Mouse (Mus musculus): ENCODE data around the gene Adipoq. TPM values are rescaled to one million over a fixed set of nuclear protein-coding genes. Genes with fewer than 3 reads are reported as not detected.

Adipoq gene
- total and polyA plus RNA-seq, 3 experiments, result not detected

DNA sequence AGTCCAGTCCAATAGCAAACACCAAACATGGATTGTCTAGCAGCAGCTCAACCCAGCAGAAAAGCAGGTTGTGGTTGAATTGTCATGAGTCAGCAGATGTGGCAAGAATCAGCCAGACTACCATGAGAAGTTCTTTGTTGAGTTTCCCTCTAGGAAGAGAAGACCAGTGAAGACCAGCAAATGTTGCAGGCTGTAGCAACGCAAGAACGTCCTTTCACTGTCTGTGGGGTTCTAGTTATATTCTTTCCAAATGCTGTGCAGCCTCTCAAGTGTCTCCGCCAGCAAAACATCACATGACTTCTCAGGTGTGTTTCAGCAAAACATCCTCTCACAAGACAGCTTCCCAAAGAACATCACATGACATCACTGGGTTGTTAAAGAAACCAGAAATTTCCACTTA, 24.5 kb downstream of the Adipoq start:
- Histone ChIP-seq H3K36me3 (ENCODE audit: control insufficient read depth in 1 of 2, insufficient read depth in 2 of 2, low read length in 2 of 2) (peaks cover 0 to 11% of the 10 kb centered on the region in 2 experiments; a peak in 2 of 4 replicates), H3K4me1 (ENCODE audit: control insufficient read depth in 1 of 2, insufficient read depth in 2 of 2, low read length in 2 of 2) (peaks cover 1 to 16% of the 10 kb centered on the region in 2 experiments; a peak in 3 of 4 replicates), H3K27ac (ENCODE audit: control insufficient read depth, low read depth, low read length) (no peak overlapping the region), H3K27me3 (ENCODE audit: control insufficient read depth in 1 of 2, insufficient read depth in 2 of 2, low read length in 2 of 2) (no peaks in the 10 kb centered on the region), H3K9me3 (replicated peaks; ENCODE audit: insufficient read depth, low read length) (no peaks in the 10 kb centered on the region), H3K79me2 (ENCODE audit: control insufficient read depth, insufficient read depth, low read length, poor library complexity) (no peaks in the 10 kb centered on the region), H3K9ac (ENCODE audit: control insufficient read depth, low read depth, low read length, poor library complexity, severe bottlenecking) (no peak overlapping the region), H3K4me3 (ENCODE audit: control insufficient read depth in 1 of 2, insufficient read depth in 1 of 2, low read depth in 2 of 2, low read length in 2 of 2) (no peak overlapping the region)
- DNase-seq (ENCODE audit: low read depth, low spot score), result no peak
- TF ChIP-seq SMC3 (IDR thresholded peaks at IDR 0.05; ENCODE audit: low read depth, low read length) (no peak), EP300 (IDR thresholded peaks at IDR 0.05; ENCODE audit: low read depth in 1 of 2, low read length in 2 of 2) (no peak), ZC3H11A (IDR thresholded peaks at IDR 0.05; ENCODE audit: low read depth, low read length) (no peak), ZKSCAN1 (IDR thresholded peaks at IDR 0.05; ENCODE audit: low read depth, low read length) (no peak), BHLHE40 (IDR thresholded peaks at IDR 0.05; ENCODE audit: borderline replicate concordance, low read depth, low read length) (no peak), ZNF384 (IDR thresholded peaks at IDR 0.05; ENCODE audit: low read depth, low read length) (no peak), CHD1 (IDR thresholded peaks at IDR 0.05; ENCODE audit: low read depth, low read length) (no peak), UBTF (IDR thresholded peaks at IDR 0.05; ENCODE audit: borderline replicate concordance, insufficient read depth, low read depth, low read length) (no peak), MAZ (IDR thresholded peaks at IDR 0.05; ENCODE audit: low read depth, low read length) (no peak)

DNA sequence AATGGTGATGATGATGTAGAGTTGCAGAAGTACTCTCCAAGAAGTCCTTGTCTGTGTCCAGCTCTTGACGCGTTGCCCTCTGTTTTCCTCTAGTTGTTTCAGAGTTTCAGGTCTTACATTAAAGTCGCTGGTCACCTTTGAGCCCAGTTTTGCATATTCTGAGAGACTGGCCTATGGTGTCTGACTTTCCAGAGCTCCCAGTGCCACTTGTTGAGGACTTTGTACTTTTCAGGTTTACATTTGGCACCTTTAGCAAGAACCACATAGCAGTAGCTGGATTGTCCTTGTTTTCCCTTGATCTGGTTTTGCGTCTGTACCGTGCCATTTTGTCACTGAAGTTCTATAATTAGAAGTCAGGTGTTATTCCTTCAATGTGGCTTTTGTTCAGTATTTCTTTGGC, 27.6 kb downstream of the Adipoq start:
- Histone ChIP-seq H3K4me1 (ENCODE audit: control insufficient read depth in 1 of 2, insufficient read depth in 2 of 2, low read length in 2 of 2) (peaks cover 1 to 21% of the 10 kb centered on the region in 2 experiments; a peak in 3 of 4 replicates), H3K79me2 (ENCODE audit: control insufficient read depth, insufficient read depth, low read length, poor library complexity) (no peaks in the 10 kb centered on the region), H3K27ac (ENCODE audit: control insufficient read depth, low read depth, low read length) (no peak overlapping the region), H3K27me3 (ENCODE audit: control insufficient read depth in 1 of 2, insufficient read depth in 2 of 2, low read length in 2 of 2) (no peaks in the 10 kb centered on the region), H3K9ac (ENCODE audit: control insufficient read depth, low read depth, low read length, poor library complexity, severe bottlenecking) (no peak overlapping the region), H3K36me3 (ENCODE audit: control insufficient read depth in 1 of 2, insufficient read depth in 2 of 2, low read length in 2 of 2) (peaks cover 0 to 15% of the 10 kb centered on the region in 2 experiments; a peak in 2 of 4 replicates), H3K4me3 (ENCODE audit: control insufficient read depth in 1 of 2, insufficient read depth in 1 of 2, low read depth in 2 of 2, low read length in 2 of 2) (no peak overlapping the region), H3K9me3 (replicated peaks; ENCODE audit: insufficient read depth, low read length) (no peaks in the 10 kb centered on the region)
- TF ChIP-seq TCF12 (IDR thresholded peaks at IDR 0.05; ENCODE audit: low read depth, low read length) (no peak), POLR2A (IDR thresholded peaks at IDR 0.05; ENCODE audit: control insufficient read depth in 1 of 2, insufficient read depth in 1 of 2, low read depth in 1 of 2, low read length in 2 of 2, poor library complexity in 1 of 2) (no peak), EP300 (IDR thresholded peaks at IDR 0.05; ENCODE audit: low read depth in 1 of 2, low read length in 2 of 2) (no peak), MYC (IDR thresholded peaks at IDR 0.05; ENCODE audit: low read depth, low read length) (no peak), SMC3 (IDR thresholded peaks at IDR 0.05; ENCODE audit: low read depth, low read length) (no peak), ZNF384 (IDR thresholded peaks at IDR 0.05; ENCODE audit: low read depth, low read length) (no peak), BHLHE40 (IDR thresholded peaks at IDR 0.05; ENCODE audit: borderline replicate concordance, low read depth, low read length) (no peak), USF1 (IDR thresholded peaks at IDR 0.05; ENCODE audit: low read depth, low read length) (no peak), GATA1 (IDR thresholded peaks at IDR 0.05; ENCODE audit: low read depth, low read length) (no peak), TBP (IDR thresholded peaks at IDR 0.05; ENCODE audit: low read depth, low read length) (no peak), RAD21 (IDR thresholded peaks at IDR 0.05; ENCODE audit: low read depth, low read length) (no peak), ZKSCAN1 (IDR thresholded peaks at IDR 0.05; ENCODE audit: low read depth, low read length) (no peak), CTCF (IDR thresholded peaks at IDR 0.05 in 2 of 3, conservative IDR thresholded peaks at IDR 0.05 in 1 of 3; ENCODE audit: control insufficient read depth in 1 of 3, insufficient read depth in 1 of 3, low read depth in 2 of 3, low read length in 3 of 3, poor library complexity in 1 of 3, severe bottlenecking in 1 of 3) (no peak), SIN3A (IDR thresholded peaks at IDR 0.05; ENCODE audit: low read length) (no peak), CHD1 (IDR thresholded peaks at IDR 0.05; ENCODE audit: low read depth, low read length) (no peak), CHD2 (IDR thresholded peaks at IDR 0.05; ENCODE audit: low read length) (no peak), TAL1 (IDR thresholded peaks at IDR 0.05; ENCODE audit: low read length) (no peak)
- DNase-seq (ENCODE audit: low read depth, low spot score), result no peak

All from MEL (cell line).